Mouse (Mus musculus): ENCODE data around the gene E130208F15Rik. TPM values are rescaled to one million over a fixed set of nuclear protein-coding genes. Genes with fewer than 3 reads are reported as not detected.
A peak's percentile ranks its signal among the peaks of the same experiment; 100 is the strongest.

The E130208F15Rik gene
- polyA plus RNA-seq, 1 experiment from 2014 or later: 2.8 TPM

- H3K9ac ChIP-seq (ENCODE audit: low read depth, low read length): no peak overlapping the region
- H3K9me3 ChIP-seq (ENCODE audit: control insufficient read depth, low read length): no peaks in the 10 kb centered on the region
- no peaks in the 10 kb centered on the region for H3K36me3 ChIP-seq (ENCODE audit: control insufficient read depth, insufficient read depth, low read length)
- peaks cover 12% of the 10 kb centered on the region for H3K27me3 ChIP-seq (replicated peaks; ENCODE audit: control insufficient read depth, insufficient read depth, low read length)
- H3K4me1 ChIP-seq (ENCODE audit: control insufficient read depth, insufficient read depth, low read length): peaks cover 2% of the 10 kb centered on the region; the same call in 1 of the 2 replicates
- no peak overlapping the region for H3K4me2 ChIP-seq (ENCODE audit: low read depth, low read length)
- no peak overlapping the region for H3K27ac ChIP-seq (ENCODE audit: low read length)
- no peak overlapping the region for H3K4me3 ChIP-seq (ENCODE audit: low read length)
- no peak for ATAC-seq
- 63% methylated on average over 5 of the region's 5 CpGs for WGBS
These were observed 18.0 kb downstream of the E130208F15Rik start for GRCm38 (mm10) chr7:30339432-30340109.

DNA sequence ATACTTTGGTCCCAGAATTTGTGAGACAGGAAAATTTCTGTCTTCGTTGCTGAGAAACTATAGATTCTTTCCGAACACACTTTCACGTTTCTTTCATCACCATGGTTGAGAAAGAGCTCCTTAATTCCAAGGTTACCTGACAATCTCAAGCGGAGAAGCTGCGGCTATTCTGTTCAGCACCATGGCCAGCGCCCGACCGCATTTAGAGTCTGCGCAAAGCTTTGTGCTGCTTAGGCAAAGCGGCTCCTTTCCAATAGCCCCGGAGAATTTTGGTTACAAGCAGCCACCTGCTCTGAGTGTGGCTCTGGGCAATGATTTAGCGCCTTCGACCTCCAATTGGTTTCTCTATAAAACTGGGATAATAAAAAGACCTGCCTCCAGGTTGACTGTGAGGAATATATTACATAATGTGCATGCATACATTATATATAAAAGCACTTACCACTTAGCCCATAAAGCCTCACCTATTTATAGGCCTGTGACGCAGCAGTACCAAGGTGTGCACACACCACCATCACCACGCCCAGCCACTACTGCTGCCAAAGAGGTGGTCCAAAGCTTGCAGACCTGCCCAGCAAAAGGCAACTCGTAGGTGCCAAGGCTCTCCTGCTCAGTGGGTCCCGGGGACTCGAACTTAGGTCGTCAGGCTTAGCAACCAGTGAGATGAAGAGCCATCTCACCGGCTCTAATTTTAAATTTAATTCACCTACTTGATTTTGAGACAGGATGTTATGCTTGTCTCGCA lies 25.3 kb downstream of the E130208F15Rik start:
- Histone ChIP-seq H3K4me1 (ENCODE audit: control insufficient read depth, insufficient read depth, low read length) (no peaks in the 10 kb centered on the region), H3K4me2 (ENCODE audit: low read depth, low read length) (no peak overlapping the region), H3K9ac (ENCODE audit: low read depth, low read length) (no peak overlapping the region), H3K36me3 (ENCODE audit: control insufficient read depth, insufficient read depth, low read length) (no peaks in the 10 kb centered on the region), H3K27me3 (replicated peaks; ENCODE audit: control insufficient read depth, insufficient read depth, low read length) (peaks cover 15% of the 10 kb centered on the region; the same call in 1 of the 2 replicates), H3K4me3 (ENCODE audit: low read length) (no peak overlapping the region), H3K9me3 (ENCODE audit: control insufficient read depth, low read length) (no peaks in the 10 kb centered on the region), H3K27ac (ENCODE audit: low read length) (no peak overlapping the region)
- ATAC-seq: no peak
- 24% methylated on average over 21 of the region's 21 CpGs for WGBS

- Histone ChIP-seq H3K9ac (ENCODE audit: low read depth, low read length) (no peak overlapping the region), H3K4me1 (ENCODE audit: control insufficient read depth, insufficient read depth, low read length) (no peaks in the 10 kb centered on the region), H3K27me3 (replicated peaks; ENCODE audit: control insufficient read depth, insufficient read depth, low read length) (peaks cover 15% of the 10 kb centered on the region; the same call in 1 of the 2 replicates), H3K4me2 (ENCODE audit: low read depth, low read length) (no peak overlapping the region), H3K36me3 (ENCODE audit: control insufficient read depth, insufficient read depth, low read length) (no peaks in the 10 kb centered on the region), H3K27ac (ENCODE audit: low read length) (no peak overlapping the region), H3K9me3 (ENCODE audit: control insufficient read depth, low read length) (no peaks in the 10 kb centered on the region), H3K4me3 (ENCODE audit: low read length) (no peak overlapping the region)
- WGBS: 2% methylated on average over 30 of the region's 30 CpGs
- peak; percentile 66 for ATAC-seq
These were observed 26.3 kb downstream of the E130208F15Rik start for GRCm38 (mm10) chr7:30347828-30348227.

DNA sequence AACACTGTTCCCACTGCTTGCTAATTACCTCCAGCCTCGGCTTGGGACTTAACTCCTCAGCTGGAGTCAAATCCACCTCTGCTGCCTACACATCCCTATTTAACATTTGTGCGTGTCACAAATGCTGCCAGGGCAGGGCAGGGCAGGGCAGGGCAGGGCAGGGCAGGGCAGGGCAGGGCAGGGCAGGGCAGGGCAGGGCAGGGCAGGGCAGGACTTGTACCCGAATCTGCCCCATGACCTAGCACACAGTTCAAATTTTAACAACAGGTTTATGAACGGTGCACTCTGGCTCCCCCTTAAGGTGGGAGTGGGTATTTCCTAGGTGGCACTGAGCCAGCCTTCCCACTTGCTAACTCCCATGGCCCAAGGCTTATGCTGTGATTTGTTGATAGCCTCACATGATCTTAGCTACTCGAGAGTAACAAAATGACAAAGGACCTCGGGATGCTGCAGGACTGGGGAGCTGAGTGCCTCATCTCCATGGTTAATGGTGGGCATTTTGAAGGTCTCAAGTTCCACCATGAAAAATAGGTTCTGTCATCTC lies 31.8 kb downstream of the E130208F15Rik start:
- Histone ChIP-seq H3K27me3 (replicated peaks; ENCODE audit: control insufficient read depth, insufficient read depth, low read length) (peaks cover 8% of the 10 kb centered on the region; the same call in 1 of the 2 replicates), H3K9ac (ENCODE audit: low read depth, low read length) (no peak overlapping the region), H3K36me3 (ENCODE audit: control insufficient read depth, insufficient read depth, low read length) (no peaks in the 10 kb centered on the region), H3K4me2 (ENCODE audit: low read depth, low read length) (no peak overlapping the region), H3K9me3 (ENCODE audit: control insufficient read depth, low read length) (no peaks in the 10 kb centered on the region), H3K27ac (ENCODE audit: low read length) (no peak overlapping the region), H3K4me1 (ENCODE audit: control insufficient read depth, insufficient read depth, low read length) (peaks cover 5% of the 10 kb centered on the region), H3K4me3 (ENCODE audit: low read length) (no peak overlapping the region)
- WGBS: 16% methylated on average over 6 of the region's 6 CpGs
- ATAC-seq: peak; percentile 78

DNA sequence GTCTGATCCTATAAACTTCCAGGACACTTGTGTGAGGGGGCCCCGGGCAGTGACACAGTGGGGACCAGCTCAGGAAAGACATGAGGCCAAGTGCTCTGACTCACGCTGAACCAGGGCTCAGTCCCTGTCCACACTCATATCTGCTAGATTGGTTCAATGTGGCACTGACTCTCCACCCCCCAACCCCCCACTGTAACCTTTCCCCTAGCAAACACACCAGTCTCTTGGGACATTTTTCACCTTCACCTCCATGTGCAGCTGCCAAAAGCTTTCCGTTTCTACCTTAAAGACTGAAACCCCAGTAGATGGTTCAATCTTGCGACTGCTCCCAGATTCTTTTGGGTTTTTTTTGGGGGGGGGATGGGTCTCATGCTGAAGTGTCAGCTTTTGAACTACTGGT lies 32.5 kb downstream of the E130208F15Rik start:
- H3K9ac ChIP-seq (ENCODE audit: low read depth, low read length): no peak overlapping the region
- H3K27me3 ChIP-seq (replicated peaks; ENCODE audit: control insufficient read depth, insufficient read depth, low read length): 0 out of 2 replicates have a peak, but pooled peaks cover 4% of the 10 kb centered on the region
- 77% methylated on average over 4 of the region's 4 CpGs for WGBS
- H3K27ac ChIP-seq (ENCODE audit: low read length): no peak overlapping the region
- H3K4me2 ChIP-seq (ENCODE audit: low read depth, low read length): no peak overlapping the region
- no peaks in the 10 kb centered on the region for H3K36me3 ChIP-seq (ENCODE audit: control insufficient read depth, insufficient read depth, low read length)
- no peaks in the 10 kb centered on the region for H3K9me3 ChIP-seq (ENCODE audit: control insufficient read depth, low read length)
- no peak for ATAC-seq
- peaks cover 8% of the 10 kb centered on the region for H3K4me1 ChIP-seq (ENCODE audit: control insufficient read depth, insufficient read depth, low read length)
- H3K4me3 ChIP-seq (ENCODE audit: low read length): no peak overlapping the region

DNA sequence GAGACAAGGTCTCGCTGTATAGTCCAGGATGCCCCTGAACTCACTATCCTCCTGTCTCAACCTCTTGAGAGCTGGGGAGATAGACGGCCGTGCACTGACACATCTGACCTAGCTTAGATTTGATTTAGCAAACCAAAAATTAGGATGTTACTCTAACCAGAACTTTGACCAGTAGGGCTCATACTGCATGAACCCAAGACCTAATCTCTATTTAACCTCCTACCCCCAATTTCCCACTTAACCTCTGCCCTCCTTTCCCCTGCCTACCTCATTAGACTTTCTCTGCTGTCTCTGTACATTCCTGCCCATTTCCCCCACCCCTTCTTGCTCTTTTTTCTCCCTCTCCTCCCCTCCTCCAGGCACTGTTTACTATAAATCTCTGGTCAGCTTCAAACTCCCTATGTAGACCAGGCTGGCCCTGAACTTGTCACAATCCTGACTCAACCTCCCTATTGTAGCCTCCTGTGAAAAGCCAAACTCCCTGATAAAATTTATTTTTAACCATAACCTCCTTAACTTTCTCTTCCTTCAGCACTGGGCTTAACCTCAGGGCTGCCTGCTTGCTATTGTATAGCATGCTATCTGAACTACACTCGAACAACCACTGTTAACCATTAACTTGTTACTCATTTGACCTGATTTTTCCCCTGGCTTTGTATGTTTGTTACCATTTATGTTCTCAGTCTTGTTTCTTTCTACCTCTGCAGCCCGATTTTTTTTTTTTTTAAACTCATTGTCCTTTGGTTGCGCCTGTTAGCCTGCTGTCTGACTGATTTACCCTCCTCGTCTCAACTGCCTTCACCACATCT lies 37.0 kb downstream of the E130208F15Rik start:
- Histone ChIP-seq H3K27ac (ENCODE audit: low read length) (peak overlapping the region; percentile 54; the same call in 1 of the 2 replicates), H3K4me3 (ENCODE audit: low read length) (peak overlapping the region; percentile 28), H3K36me3 (ENCODE audit: control insufficient read depth, insufficient read depth, low read length) (no peaks in the 10 kb centered on the region), H3K27me3 (replicated peaks; ENCODE audit: control insufficient read depth, insufficient read depth, low read length) (no peaks in the 10 kb centered on the region), H3K4me1 (ENCODE audit: control insufficient read depth, insufficient read depth, low read length) (peaks cover 33% of the 10 kb centered on the region), H3K9ac (ENCODE audit: low read depth, low read length) (no peak overlapping the region), H3K9me3 (ENCODE audit: control insufficient read depth, low read length) (no peaks in the 10 kb centered on the region), H3K4me2 (ENCODE audit: low read depth, low read length) (peak overlapping the region; percentile 52)
- WGBS: 50% methylated on average over 7 of the region's 7 CpGs
- ATAC-seq: peak; percentile 67

DNA sequence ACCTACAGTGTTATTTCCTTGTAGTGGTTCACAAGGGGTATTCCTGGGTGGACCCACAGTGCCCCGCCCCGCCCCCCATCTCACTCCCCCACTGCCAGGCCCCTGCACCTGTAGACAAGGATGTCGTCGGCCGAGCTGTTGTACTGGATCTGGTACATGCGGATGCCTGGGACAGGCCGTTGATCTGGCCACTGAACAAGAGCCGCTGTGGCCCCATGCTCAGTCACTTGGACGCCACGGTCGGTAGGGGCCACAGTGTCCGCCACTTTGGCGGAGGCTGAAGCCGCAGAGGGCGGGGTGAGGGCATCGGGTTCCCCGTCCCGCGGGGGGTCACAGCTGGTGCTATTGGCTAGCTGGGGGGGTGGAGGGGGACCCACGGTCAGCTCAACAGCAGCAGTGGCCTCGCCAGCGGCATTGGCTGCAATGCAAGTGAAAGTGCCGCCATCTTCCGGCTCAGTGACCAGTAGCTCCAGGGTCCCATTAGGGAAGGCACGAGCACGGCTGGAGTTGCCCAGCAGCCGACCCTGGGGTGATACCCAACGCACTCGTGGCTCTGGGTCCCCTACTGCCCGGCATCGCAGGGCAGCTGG lies 37.8 kb downstream of the E130208F15Rik start:
- peak; percentile 27 for ATAC-seq
- peak overlapping the region; percentile 40 for H3K9ac ChIP-seq (ENCODE audit: low read depth, low read length)
- H3K27ac ChIP-seq (ENCODE audit: low read length): peak overlapping the region; percentile 54; the same call in 1 of the 2 replicates
- H3K9me3 ChIP-seq (ENCODE audit: control insufficient read depth, low read length): no peaks in the 10 kb centered on the region
- peaks cover 33% of the 10 kb centered on the region for H3K4me1 ChIP-seq (ENCODE audit: control insufficient read depth, insufficient read depth, low read length)
- H3K36me3 ChIP-seq (ENCODE audit: control insufficient read depth, insufficient read depth, low read length): no peaks in the 10 kb centered on the region
- H3K4me2 ChIP-seq (ENCODE audit: low read depth, low read length): peak overlapping the region; percentile 52
- peak overlapping the region; percentile 28 for H3K4me3 ChIP-seq (ENCODE audit: low read length)
- 66% methylated on average over 31 of the region's 31 CpGs for WGBS
- H3K27me3 ChIP-seq (replicated peaks; ENCODE audit: control insufficient read depth, insufficient read depth, low read length): no peaks in the 10 kb centered on the region

- no peak overlapping the region for H3K4me3 ChIP-seq (ENCODE audit: low read length)
- no peak overlapping the region; the same call in 1 of the 2 replicates for H3K27ac ChIP-seq (ENCODE audit: low read length)
- H3K9ac ChIP-seq (ENCODE audit: low read depth, low read length): no peak overlapping the region
- H3K4me2 ChIP-seq (ENCODE audit: low read depth, low read length): no peak overlapping the region
- H3K4me1 ChIP-seq (ENCODE audit: control insufficient read depth, insufficient read depth, low read length): peaks cover 33% of the 10 kb centered on the region
- 88% methylated on average over 17 of the region's 17 CpGs for whole genome bisulfite sequencing
- H3K27me3 ChIP-seq (replicated peaks; ENCODE audit: control insufficient read depth, insufficient read depth, low read length): no peaks in the 10 kb centered on the region
- ATAC-seq: no peak
- H3K9me3 ChIP-seq (ENCODE audit: control insufficient read depth, low read length): no peaks in the 10 kb centered on the region
- no peaks in the 10 kb centered on the region for H3K36me3 ChIP-seq (ENCODE audit: control insufficient read depth, insufficient read depth, low read length)
These were observed 38.5 kb downstream of the E130208F15Rik start for GRCm38 (mm10) chr7:30360028-30360427.
